Mouse (Mus musculus): ENCODE measurements around the gene Mdfic. TPM values are rescaled to one million over a fixed set of nuclear protein-coding genes. Genes with fewer than 3 reads are reported as not detected.
A peak's percentile ranks its signal among the peaks of the same experiment; 100 is the strongest.
"Not testable (repeated sequence)": the region's sequence is repeated elsewhere in the genome, so short reads cannot be mapped to it uniquely, and the experiment has no call there.

Mdfic gene
- 17.6 TPM for polyA plus RNA-seq (2012; fragmentation: generic; extraction: Trizol)
- long read RNA-seq, experiment 1, transcript Mdfic-207 (5 exons, 3,431 nt) = major isoform, 7 of 17 reads
- long read RNA-seq, experiment 1, partial matches to known transcripts = 0 of 17 reads
- long read RNA-seq, experiment 1, other reads (novel, unspliced or antisense) = 7 of 17 reads
- long read RNA-seq, experiment 2, transcript Mdfic-202 (4 exons, 1,871 nt) = minor isoform, 22 of 64 reads
- long read RNA-seq, experiment 2, transcript Mdfic-207 (5 exons, 3,431 nt) = major isoform, 27 of 64 reads
- long read RNA-seq, experiment 2, partial matches to known transcripts = 4 of 64 reads
- long read RNA-seq, experiment 2, other reads (novel, unspliced or antisense) = 10 of 64 reads

DNA sequence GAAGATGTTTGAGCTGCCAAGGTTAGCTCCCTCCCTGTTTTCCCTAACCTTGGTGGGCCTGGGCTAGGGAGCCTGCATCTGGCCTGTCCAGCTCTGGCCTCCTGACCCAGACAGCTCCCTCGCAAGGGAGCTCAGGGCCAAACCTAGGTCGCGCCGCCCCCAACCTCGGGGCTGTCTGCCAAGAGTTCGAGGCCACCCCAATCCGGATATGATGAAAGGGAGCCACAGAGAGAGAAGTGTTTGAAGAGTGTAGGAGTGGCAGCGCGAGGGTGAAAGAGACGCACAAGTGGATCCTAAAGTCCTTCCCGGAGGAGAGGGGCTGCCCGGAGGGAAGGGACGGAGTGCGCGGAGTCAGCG is at the start of gene Mdfic:
Mdfic (plus strand) TSS at position 201 of the 357 bp plus-strand sequence.
- H3ac ChIP-seq (ENCODE audit: control insufficient read depth, insufficient read length, low read depth) = peak within 1 kb of the TSS; percentile 97
- peaks cover 46% of the 10 kb centered on the region for H3K79me2 ChIP-seq (ENCODE audit: control insufficient read depth, insufficient read depth)
- H3K4me3 ChIP-seq (ENCODE audit: insufficient read depth, poor library complexity, severe bottlenecking) = peak within 1 kb of the TSS; percentile 60
- H3K79me3 ChIP-seq (ENCODE audit: low read depth) = peaks cover 24% of the 10 kb centered on the region
- H3K36me3 ChIP-seq (ENCODE audit: control insufficient read depth, insufficient read depth) = no peaks in the 10 kb centered on the region
- TF ChIP-seq CEBPB (IDR thresholded peaks at IDR 0.05; ENCODE audit: low read depth) = no peak
- TF ChIP-seq MYOG (IDR thresholded peaks at IDR 0.05; ENCODE audit: control insufficient read depth, extremely low read depth, insufficient read length) = no peak
- TF ChIP-seq FOSL1 (IDR thresholded peaks at IDR 0.05; ENCODE audit: insufficient read depth, low read length, poor library complexity, severe bottlenecking) = no peak
- no peak for TF ChIP-seq MAX (IDR thresholded peaks at IDR 0.05)
- no peak for TF ChIP-seq MYOD1 (IDR thresholded peaks at IDR 0.05; ENCODE audit: control insufficient read depth, insufficient read length, low read depth)
- no peak for TF ChIP-seq CTCF (IDR thresholded peaks at IDR 0.05; ENCODE audit: control insufficient read depth, insufficient read depth, insufficient read length)
- no peak for TF ChIP-seq USF1 (IDR thresholded peaks at IDR 0.05; ENCODE audit: low read depth)
- no peaks in the 10 kb centered on the region for H3K27me3 ChIP-seq (ENCODE audit: control insufficient read depth, insufficient read depth, insufficient read length)

GRCm38 (mm10) chr6:15671364-15671763 is 49.1 kb upstream of the Mdfic start:
- Histone ChIP-seq H3K36me3 (ENCODE audit: control insufficient read depth, insufficient read depth) (no peaks in the 10 kb centered on the region), H3K79me2 (ENCODE audit: control insufficient read depth, insufficient read depth) (no peaks in the 10 kb centered on the region), H3K79me3 (ENCODE audit: low read depth) (no peaks in the 10 kb centered on the region), H3K27me3 (ENCODE audit: control insufficient read depth, insufficient read depth, insufficient read length) (no peaks in the 10 kb centered on the region), H3K4me3 (ENCODE audit: insufficient read depth, poor library complexity, severe bottlenecking) (no peak overlapping the region), H3ac (ENCODE audit: control insufficient read depth, insufficient read length, low read depth) (no peak overlapping the region)
- TF ChIP-seq MYOG (IDR thresholded peaks at IDR 0.05; ENCODE audit: control insufficient read depth, extremely low read depth, insufficient read length) (no peak), MAX (IDR thresholded peaks at IDR 0.05) (no peak), USF1 (IDR thresholded peaks at IDR 0.05; ENCODE audit: low read depth) (no peak), CTCF (IDR thresholded peaks at IDR 0.05; ENCODE audit: control insufficient read depth, insufficient read depth, insufficient read length) (no peak), FOSL1 (IDR thresholded peaks at IDR 0.05; ENCODE audit: insufficient read depth, low read length, poor library complexity, severe bottlenecking) (no peak), CEBPB (IDR thresholded peaks at IDR 0.05; ENCODE audit: low read depth) (no peak), MYOD1 (IDR thresholded peaks at IDR 0.05; ENCODE audit: control insufficient read depth, insufficient read length, low read depth) (no peak)

- Histone ChIP-seq H3K79me2 (ENCODE audit: control insufficient read depth, insufficient read depth) (no peaks in the 10 kb centered on the region), H3K4me3 (ENCODE audit: insufficient read depth, poor library complexity, severe bottlenecking) (no peak overlapping the region), H3K27me3 (ENCODE audit: control insufficient read depth, insufficient read depth, insufficient read length) (no peaks in the 10 kb centered on the region), H3K36me3 (ENCODE audit: control insufficient read depth, insufficient read depth) (no peaks in the 10 kb centered on the region), H3K79me3 (ENCODE audit: low read depth) (no peaks in the 10 kb centered on the region), H3ac (ENCODE audit: control insufficient read depth, insufficient read length, low read depth) (no peak overlapping the region)
- no peak for TF ChIP-seq USF1 (IDR thresholded peaks at IDR 0.05; ENCODE audit: low read depth)
Measured at GRCm38 (mm10) chr6:15710080-15710479, 10.4 kb upstream of the Mdfic start.

GRCm38 (mm10) chr6:15710706-15711105 is 9.8 kb upstream of the Mdfic start:
- Histone ChIP-seq H3K36me3 (ENCODE audit: control insufficient read depth, insufficient read depth) (no peaks in the 10 kb centered on the region), H3K4me3 (ENCODE audit: insufficient read depth, poor library complexity, severe bottlenecking) (no peak overlapping the region), H3K79me3 (ENCODE audit: low read depth) (no peaks in the 10 kb centered on the region), H3K79me2 (ENCODE audit: control insufficient read depth, insufficient read depth) (no peaks in the 10 kb centered on the region), H3ac (ENCODE audit: control insufficient read depth, insufficient read length, low read depth) (no peak overlapping the region), H3K27me3 (ENCODE audit: control insufficient read depth, insufficient read depth, insufficient read length) (no peaks in the 10 kb centered on the region)
- TF ChIP-seq MYOD1 (IDR thresholded peaks at IDR 0.05; ENCODE audit: control insufficient read depth, insufficient read length, low read depth) = no peak
- no peak for TF ChIP-seq MAX (IDR thresholded peaks at IDR 0.05)

DNA sequence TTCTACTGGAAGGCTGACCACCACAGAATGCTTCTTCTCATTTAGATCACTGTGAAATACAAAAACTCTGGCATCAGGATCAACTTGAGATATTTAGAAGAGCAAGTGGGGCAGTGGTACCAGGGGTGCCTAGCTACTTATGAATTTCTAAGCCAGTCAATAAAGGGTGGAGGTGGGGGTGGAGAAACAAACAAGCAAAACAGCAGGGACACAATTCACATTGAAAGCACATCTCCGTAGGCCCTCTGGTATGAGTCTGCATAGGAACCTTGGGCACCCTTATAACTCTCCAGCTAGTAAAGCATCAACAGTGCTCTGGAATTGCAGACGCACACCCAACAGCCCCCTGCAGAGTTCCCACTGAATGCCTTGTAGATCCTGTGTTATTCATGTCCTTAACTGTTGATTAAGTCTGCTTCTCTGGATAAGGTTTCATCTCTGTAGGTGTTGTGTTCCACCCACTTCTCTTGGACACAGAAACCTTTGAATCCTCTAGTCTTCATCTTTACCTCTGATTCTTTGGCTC is 7.5 kb upstream of the Mdfic start:
- no peaks in the 10 kb centered on the region for H3K36me3 ChIP-seq (ENCODE audit: control insufficient read depth, insufficient read depth)
- no peak overlapping the region for H3K4me3 ChIP-seq (ENCODE audit: insufficient read depth, poor library complexity, severe bottlenecking)
- no peaks in the 10 kb centered on the region for H3K79me3 ChIP-seq (ENCODE audit: low read depth)
- no peak for TF ChIP-seq USF1 (IDR thresholded peaks at IDR 0.05; ENCODE audit: low read depth)
- no peaks in the 10 kb centered on the region for H3K27me3 ChIP-seq (ENCODE audit: control insufficient read depth, insufficient read depth, insufficient read length)
- no peak overlapping the region for H3ac ChIP-seq (ENCODE audit: control insufficient read depth, insufficient read length, low read depth)
- no peaks in the 10 kb centered on the region for H3K79me2 ChIP-seq (ENCODE audit: control insufficient read depth, insufficient read depth)

- not testable (repeated sequence) for H3K79me2 ChIP-seq (ENCODE audit: control insufficient read depth, insufficient read depth); H3ac ChIP-seq (ENCODE audit: control insufficient read depth, insufficient read length, low read depth); H3K36me3 ChIP-seq (ENCODE audit: control insufficient read depth, insufficient read depth); H3K4me3 ChIP-seq (ENCODE audit: insufficient read depth, poor library complexity, severe bottlenecking); H3K27me3 ChIP-seq (ENCODE audit: control insufficient read depth, insufficient read depth, insufficient read length); H3K79me3 ChIP-seq (ENCODE audit: low read depth)
Measured at GRCm38 (mm10) chr6:15714036-15714435, 6.4 kb upstream of the Mdfic start.
